In the genomic region with DNA sequence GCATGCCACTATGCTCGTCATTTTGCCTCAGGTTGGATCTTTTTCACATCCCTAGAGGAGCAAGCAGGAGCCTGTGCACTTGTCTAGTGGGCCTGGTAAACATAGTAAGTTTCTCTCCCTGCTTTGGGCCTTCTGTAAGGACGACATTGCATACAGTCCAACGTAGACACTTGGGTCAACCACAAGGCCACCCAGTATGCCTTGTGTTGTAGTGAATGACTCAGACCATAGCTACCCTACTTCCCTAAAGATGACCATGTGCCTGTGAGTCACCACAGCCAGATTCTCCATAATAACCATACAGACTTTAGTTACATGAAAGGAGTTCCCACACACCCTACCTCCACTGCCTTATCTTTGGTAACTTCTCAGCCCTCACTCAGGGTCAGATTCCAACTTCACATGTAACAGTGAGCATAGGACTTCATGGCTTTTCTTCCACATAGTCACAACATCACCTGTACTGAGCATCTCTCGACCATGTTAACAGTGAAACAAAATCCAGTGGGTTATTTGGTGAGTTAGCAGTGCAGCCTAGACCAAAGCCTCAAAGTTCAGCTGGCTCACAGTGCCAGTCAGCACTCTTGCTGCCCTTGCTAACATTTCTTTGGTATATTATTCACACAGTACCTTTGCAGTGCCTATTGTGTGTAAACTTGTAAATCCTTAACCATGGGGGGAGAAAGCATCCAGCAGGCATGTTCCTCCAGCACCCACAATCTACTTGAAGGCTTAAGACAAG, we compare ENCODE assay signal across 15 mouse cellular contexts. TPM values are rescaled to one million over a fixed set of nuclear protein-coding genes. Genes with fewer than 3 reads are reported as not detected.
DNase-seq lines count a peak whose midpoint lies in the region; ATAC-seq and TF ChIP-seq lines count a peak whose summit lies in the region.
"Had no signal": no experiment of that assay in that cellular context is flagged by ENCODE, and none has a peak within 500 bp of the region (broad histone marks: within the 10 kb centered on the region; RNA-seq: fewer than 3 reads in every experiment).

No protein-coding gene starts in this region.

- H3K27ac ChIP-seq in kidney, embryonic 16.5 days (ENCODE audit: low read length) = no peak overlapping the region
- H3K27ac ChIP-seq in bone marrow macrophage, adult 2 months (ENCODE audit: insufficient read depth, low read depth, low read length) = peak overlapping the region; percentile 91
- H3K27ac ChIP-seq in liver, embryonic 15.5 days (replicated peaks) = peak overlapping the region; percentile 30; the same call in 1 of the 2 replicates
- H3K27ac ChIP-seq in hindbrain, embryonic 14.5 days = no peak overlapping the region
- H3K27ac ChIP-seq: embryonic facial prominence, embryonic 15.5 days; heart, embryonic 15.5 days; hindbrain, embryonic 15.5 days; layer of hippocampus, adult 2 months had no signal

- no peak for TF ChIP-seq POLR2A in bone marrow macrophage, adult 2 months (IDR thresholded peaks at IDR 0.05; ENCODE audit: borderline replicate concordance, low read depth, low read length)

- H3K36me3 ChIP-seq in kidney, embryonic 16.5 days (ENCODE audit: insufficient read depth, low read length) = no peaks in the 10 kb centered on the region
- H3K36me3 ChIP-seq in liver, embryonic 15.5 days (replicated peaks) = no peaks in the 10 kb centered on the region
- no peaks in the 10 kb centered on the region for H3K36me3 ChIP-seq in hindbrain, embryonic 14.5 days (replicated peaks; ENCODE audit: control insufficient read depth, insufficient read depth)
- H3K36me3 ChIP-seq: embryonic facial prominence, embryonic 15.5 days; heart, embryonic 15.5 days; hindbrain, embryonic 15.5 days had no signal

- no peak; the same call in 1 of the 2 replicates for ATAC-seq in kidney, embryonic 16.5 days (ENCODE audit: low FRiP score, low TSS enrichment)
- no peak for ATAC-seq in liver, embryonic 15.5 days (ENCODE audit: insufficient read depth)
- ATAC-seq in hindbrain, embryonic 14.5 days (ENCODE audit: low FRiP score) = no peak
- ATAC-seq in activated CD4-positive, CD25-positive, alpha-beta regulatory T cell, adult 4 months = no peak
- ATAC-seq: forebrain, embryonic 16.5 days had no signal

- DNase-seq in kidney, adult 11 months = peak; percentile 55
- DNase-seq in 3134 (ENCODE audit: extremely low read depth, insufficient read length, low spot score) = peak; percentile 62
- no peak for DNase-seq in hindbrain, embryonic 14.5 days (ENCODE audit: low spot score)
- DNase-seq in heart, adult 9 months (ENCODE audit: low spot score in 2 of 2) = no peak
- DNase-seq: adrenal gland, postnatal 14 days; gastrocnemius, postnatal 14 days had no signal

- H3K4me1 ChIP-seq in kidney, embryonic 16.5 days (ENCODE audit: insufficient read depth, low read length) = no peaks in the 10 kb centered on the region; the same call in 1 of the 2 replicates
- H3K4me1 ChIP-seq in bone marrow macrophage, adult 2 months (ENCODE audit: control insufficient read depth, insufficient read depth, low read length) = peaks cover 40% of the 10 kb centered on the region
- H3K4me1 ChIP-seq in liver, embryonic 15.5 days (replicated peaks) = peaks cover 49% of the 10 kb centered on the region
- no peaks in the 10 kb centered on the region for H3K4me1 ChIP-seq in hindbrain, embryonic 14.5 days (replicated peaks; ENCODE audit: control insufficient read depth, insufficient read depth, low read length)
- H3K4me1 ChIP-seq: embryonic facial prominence, embryonic 15.5 days had no signal

- H3K4me2 ChIP-seq in kidney, embryonic 16.5 days (replicated peaks; ENCODE audit: low read depth, low read length) = no peak overlapping the region
- H3K4me2 ChIP-seq in liver, embryonic 15.5 days = no peak overlapping the region
- H3K4me2 ChIP-seq in hindbrain, embryonic 14.5 days (replicated peaks) = no peak overlapping the region
- H3K4me2 ChIP-seq: embryonic facial prominence, embryonic 15.5 days; heart, embryonic 15.5 days; hindbrain, embryonic 15.5 days had no signal

- H3K4me3 ChIP-seq in kidney, embryonic 16.5 days (ENCODE audit: low read length) = no peak overlapping the region
- H3K4me3 ChIP-seq in bone marrow macrophage, adult 2 months (ENCODE audit: insufficient read depth, low read length) = no peak overlapping the region
- no peak overlapping the region for H3K4me3 ChIP-seq in liver, embryonic 15.5 days (replicated peaks)
- H3K4me3 ChIP-seq in hindbrain, embryonic 14.5 days (replicated peaks; ENCODE audit: low read length) = no peak overlapping the region
- H3K4me3 ChIP-seq: embryonic facial prominence, embryonic 15.5 days; heart, embryonic 15.5 days; hindbrain, embryonic 15.5 days; layer of hippocampus, adult 2 months had no signal

- no peak overlapping the region for H3K9ac ChIP-seq in kidney, embryonic 16.5 days (replicated peaks; ENCODE audit: low read length)
- no peak overlapping the region for H3K9ac ChIP-seq in liver, embryonic 15.5 days
- H3K9ac ChIP-seq in hindbrain, embryonic 14.5 days = no peak overlapping the region
- H3K9ac ChIP-seq: embryonic facial prominence, embryonic 15.5 days; heart, embryonic 15.5 days; hindbrain, embryonic 15.5 days had no signal

- 81% methylated on average over 4 of the region's 4 CpGs for WGBS in kidney, embryonic 16.5 days
- WGBS in liver, embryonic 15.5 days (ENCODE audit: insufficient replicate concordance) = 66% methylated on average over 4 of the region's 4 CpGs
- WGBS in hindbrain, embryonic 14.5 days = 86% methylated on average over 4 of the region's 4 CpGs

- no peaks in the 10 kb centered on the region for H3K27me3 ChIP-seq in kidney, embryonic 16.5 days (ENCODE audit: insufficient read depth, low read length)
- H3K27me3 ChIP-seq in liver, embryonic 15.5 days = no peaks in the 10 kb centered on the region
- no peaks in the 10 kb centered on the region for H3K27me3 ChIP-seq in hindbrain, embryonic 14.5 days (ENCODE audit: control insufficient read depth, insufficient read depth, low read length)
- H3K27me3 ChIP-seq: embryonic facial prominence, embryonic 15.5 days; heart, embryonic 15.5 days; hindbrain, embryonic 15.5 days had no signal

- no peak for TF ChIP-seq CTCF in bone marrow macrophage, adult 2 months (IDR thresholded peaks at IDR 0.05; ENCODE audit: low read depth, low read length)

- no peaks in the 10 kb centered on the region for H3K9me3 ChIP-seq in kidney, embryonic 16.5 days (ENCODE audit: low read length)
- H3K9me3 ChIP-seq in liver, embryonic 15.5 days (replicated peaks) = no peaks in the 10 kb centered on the region
- no peaks in the 10 kb centered on the region for H3K9me3 ChIP-seq in hindbrain, embryonic 14.5 days (ENCODE audit: control insufficient read depth, low read length)
- H3K9me3 ChIP-seq: embryonic facial prominence, embryonic 15.5 days; heart, embryonic 15.5 days; hindbrain, embryonic 15.5 days had no signal

RNA-seq across cellular contexts. Expression of a gene that starts 53.9 kb away (rescaled TPM):
- polyA plus RNA-seq in kidney, embryonic 16.5 days (2015; fragmentation: Nextera tagmentation; extraction: Ambion mirVana) = 6.0 and 6.7 TPM in 2 replicates
- polyA plus RNA-seq in bone marrow macrophage, adult 2 months (2012; ENCODE audit: insufficient read depth, insufficient read length, missing spikeins) = 2.8 and 3.6 TPM in 2 replicates
- 1.6 and 2.1 TPM in 2 replicates for polyA plus RNA-seq in liver, embryonic 15.5 days (2015; fragmentation: Nextera tagmentation; extraction: Ambion mirVana)
- 44.4 and 48.3 TPM in 2 replicates for polyA plus RNA-seq in hindbrain, embryonic 14.5 days (2014; fragmentation: Nextera tagmentation; extraction: Ambion mirVana)
- not detected for polyA plus RNA-seq in activated CD4-positive, CD25-positive, alpha-beta regulatory T cell, adult 4 months (2017; shearing (Covaris generic))

Comparison
In these comparisons a context has a peak if more than half of its experiments do, and no peak if none do; other contexts are left out.
1. DNase-seq: peak in kidney, adult 11 months (single experiment) and 3134 (single experiment); none in hindbrain, embryonic 14.5 days (single experiment) and heart, adult 9 months (0 of 2).
2. H3K27ac ChIP-seq: peak in bone marrow macrophage, adult 2 months (single experiment) and liver, embryonic 15.5 days (single experiment); none in kidney, embryonic 16.5 days (single experiment) and hindbrain, embryonic 14.5 days (single experiment).